Mouse (Mus musculus): ENCODE data around the gene Entpd1. TPM values are rescaled to one million over a fixed set of nuclear protein-coding genes. Genes with fewer than 3 reads are reported as not detected.

Gene Entpd1
- total and polyA plus RNA-seq, 3 experiments, result 0.33 TPM; not detected in 2

- no peak for ATAC-seq (ENCODE audit: extremely low read depth, insufficient number of reproducible peaks, low FRiP score, poor library complexity, severe bottlenecking)
- Histone ChIP-seq H3K4me3 (ENCODE audit: low read depth, low read length) (no peak overlapping the region), H3K36me3 (replicated peaks) (no peaks in the 10 kb centered on the region), H3K9me3 (replicated peaks) (no peaks in the 10 kb centered on the region), H3K27me3 (ENCODE audit: insufficient read depth, low read length) (peaks cover 8% of the 10 kb centered on the region), H3K4me1 (ENCODE audit: insufficient read depth, low read depth, low read length) (peaks cover 3% of the 10 kb centered on the region; the same call in 1 of the 2 replicates)
- TF ChIP-seq GATA2 (IDR thresholded peaks at IDR 0.05; ENCODE audit: borderline replicate concordance, low read depth, low read length) (no peak), GATA1 (IDR thresholded peaks at IDR 0.05; ENCODE audit: borderline replicate concordance, low read length) (no peak), CTCF (IDR thresholded peaks at IDR 0.05; ENCODE audit: low read depth, low read length) (no peak), TAL1 (conservative IDR thresholded peaks at IDR 0.05; ENCODE audit: low read depth, low read length) (no peak), POLR2AphosphoS5 (IDR thresholded peaks at IDR 0.05; ENCODE audit: insufficient replicate concordance, low read depth, low read length) (no peak)
- no peak for DNase-seq (ENCODE audit: low spot score)
Measured at GRCm38 (mm10) chr19:40640799-40641198, 28.6 kb downstream of the Entpd1 start.

GRCm38 (mm10) chr19:40643846-40644245, 31.7 kb downstream of the Entpd1 start:
- no peak for ATAC-seq (ENCODE audit: extremely low read depth, insufficient number of reproducible peaks, low FRiP score, poor library complexity, severe bottlenecking)

GRCm38 (mm10) chr19:40646379-40646778, 34.2 kb downstream of the Entpd1 start:
- no peak for DNase-seq (ENCODE audit: low spot score)
- TF ChIP-seq GATA1 (IDR thresholded peaks at IDR 0.05; ENCODE audit: borderline replicate concordance, low read length) (no peak), POLR2AphosphoS5 (IDR thresholded peaks at IDR 0.05; ENCODE audit: insufficient replicate concordance, low read depth, low read length) (no peak), GATA2 (IDR thresholded peaks at IDR 0.05; ENCODE audit: borderline replicate concordance, low read depth, low read length) (no peak), CTCF (IDR thresholded peaks at IDR 0.05; ENCODE audit: low read depth, low read length) (no peak), TAL1 (conservative IDR thresholded peaks at IDR 0.05; ENCODE audit: low read depth, low read length) (no peak)
- Histone ChIP-seq H3K36me3 (replicated peaks) (no peaks in the 10 kb centered on the region), H3K9me3 (replicated peaks) (no peaks in the 10 kb centered on the region), H3K4me3 (ENCODE audit: low read depth, low read length) (no peak overlapping the region), H3K27me3 (ENCODE audit: insufficient read depth, low read length) (peaks cover 26% of the 10 kb centered on the region), H3K4me1 (ENCODE audit: insufficient read depth, low read depth, low read length) (no peaks in the 10 kb centered on the region)
- ATAC-seq (ENCODE audit: extremely low read depth, insufficient number of reproducible peaks, low FRiP score, poor library complexity, severe bottlenecking), result no peak

More at GRCm38 (mm10) chr19:40643846-40644245, 31.7 kb downstream of the Entpd1 start:
- Histone ChIP-seq H3K27me3 (ENCODE audit: insufficient read depth, low read length) (peaks cover 23% of the 10 kb centered on the region), H3K9me3 (replicated peaks) (no peaks in the 10 kb centered on the region), H3K4me3 (ENCODE audit: low read depth, low read length) (no peak overlapping the region), H3K36me3 (replicated peaks) (no peaks in the 10 kb centered on the region), H3K4me1 (ENCODE audit: insufficient read depth, low read depth, low read length) (no peaks in the 10 kb centered on the region)
- DNase-seq (ENCODE audit: low spot score), result no peak
- TF ChIP-seq GATA2 (IDR thresholded peaks at IDR 0.05; ENCODE audit: borderline replicate concordance, low read depth, low read length), result no peak
- no peak for TF ChIP-seq GATA1 (IDR thresholded peaks at IDR 0.05; ENCODE audit: borderline replicate concordance, low read length)
- TF ChIP-seq TAL1 (conservative IDR thresholded peaks at IDR 0.05; ENCODE audit: low read depth, low read length), result no peak
- TF ChIP-seq CTCF (IDR thresholded peaks at IDR 0.05; ENCODE audit: low read depth, low read length), result no peak
- TF ChIP-seq POLR2AphosphoS5 (IDR thresholded peaks at IDR 0.05; ENCODE audit: insufficient replicate concordance, low read depth, low read length), result no peak

- no peak overlapping the region for H3K4me3 ChIP-seq (ENCODE audit: low read depth, low read length)
- no peak for DNase-seq (ENCODE audit: low spot score)
- H3K36me3 ChIP-seq (replicated peaks), result no peaks in the 10 kb centered on the region
- TF ChIP-seq GATA2 (IDR thresholded peaks at IDR 0.05; ENCODE audit: borderline replicate concordance, low read depth, low read length) (no peak), GATA1 (IDR thresholded peaks at IDR 0.05; ENCODE audit: borderline replicate concordance, low read length) (no peak), TAL1 (conservative IDR thresholded peaks at IDR 0.05; ENCODE audit: low read depth, low read length) (no peak), POLR2AphosphoS5 (IDR thresholded peaks at IDR 0.05; ENCODE audit: insufficient replicate concordance, low read depth, low read length) (no peak), CTCF (IDR thresholded peaks at IDR 0.05; ENCODE audit: low read depth, low read length) (no peak)
- H3K9me3 ChIP-seq (replicated peaks), result no peaks in the 10 kb centered on the region
- H3K4me1 ChIP-seq (ENCODE audit: insufficient read depth, low read depth, low read length), result no peaks in the 10 kb centered on the region
- no peak for ATAC-seq (ENCODE audit: extremely low read depth, insufficient number of reproducible peaks, low FRiP score, poor library complexity, severe bottlenecking)
- peaks cover 28% of the 10 kb centered on the region for H3K27me3 ChIP-seq (ENCODE audit: insufficient read depth, low read length)
Measured at GRCm38 (mm10) chr19:40647319-40648158, 35.4 kb downstream of the Entpd1 start.

- DNase-seq (ENCODE audit: low spot score), result no peak
- ATAC-seq (ENCODE audit: extremely low read depth, insufficient number of reproducible peaks, low FRiP score, poor library complexity, severe bottlenecking), result no peak; the same call in 1 of the 2 replicates
- H3K4me3 ChIP-seq (ENCODE audit: low read depth, low read length), result no peak overlapping the region
Measured at GRCm38 (mm10) chr19:40650090-40650489, 37.9 kb downstream of the Entpd1 start.

GRCm38 (mm10) chr19:40656207-40656606, 44.0 kb downstream of the Entpd1 start:
- ATAC-seq (ENCODE audit: extremely low read depth, insufficient number of reproducible peaks, low FRiP score, poor library complexity, severe bottlenecking), result no peak
- no peak for TF ChIP-seq GATA2 (IDR thresholded peaks at IDR 0.05; ENCODE audit: borderline replicate concordance, low read depth, low read length)
- no peak for TF ChIP-seq CTCF (IDR thresholded peaks at IDR 0.05; ENCODE audit: low read depth, low read length)
- no peak for TF ChIP-seq POLR2AphosphoS5 (IDR thresholded peaks at IDR 0.05; ENCODE audit: insufficient replicate concordance, low read depth, low read length)
- no peak for TF ChIP-seq GATA1 (IDR thresholded peaks at IDR 0.05; ENCODE audit: borderline replicate concordance, low read length)
- TF ChIP-seq TAL1 (conservative IDR thresholded peaks at IDR 0.05; ENCODE audit: low read depth, low read length), result no peak
- H3K36me3 ChIP-seq (replicated peaks), result no peaks in the 10 kb centered on the region
- no peak for DNase-seq (ENCODE audit: low spot score)
- peaks cover 22% of the 10 kb centered on the region for H3K27me3 ChIP-seq (ENCODE audit: insufficient read depth, low read length)
- no peak overlapping the region for H3K4me3 ChIP-seq (ENCODE audit: low read depth, low read length)
- no peaks in the 10 kb centered on the region for H3K4me1 ChIP-seq (ENCODE audit: insufficient read depth, low read depth, low read length)
- H3K9me3 ChIP-seq (replicated peaks), result no peaks in the 10 kb centered on the region

More at GRCm38 (mm10) chr19:40650090-40650489, 37.9 kb downstream of the Entpd1 start:
- Histone ChIP-seq H3K4me1 (ENCODE audit: insufficient read depth, low read depth, low read length) (no peaks in the 10 kb centered on the region), H3K27me3 (ENCODE audit: insufficient read depth, low read length) (peaks cover 32% of the 10 kb centered on the region), H3K36me3 (replicated peaks) (no peaks in the 10 kb centered on the region), H3K9me3 (replicated peaks) (no peaks in the 10 kb centered on the region)
- no peak for TF ChIP-seq POLR2AphosphoS5 (IDR thresholded peaks at IDR 0.05; ENCODE audit: insufficient replicate concordance, low read depth, low read length)

All from G1E (cell line).